Mouse (Mus musculus): ENCODE measurements around the gene Tekt4.

The Tekt4 gene

GRCm38 (mm10) chr17:25432433-25433181 is 21.8 kb upstream of the Tekt4 start:
- DNase-seq (ENCODE audit: low read depth, low spot score): no peak

- no peak for DNase-seq (ENCODE audit: low read depth, low spot score)
These were observed 21.2 kb upstream of the Tekt4 start for GRCm38 (mm10) chr17:25433223-25433616.

- DNase-seq (ENCODE audit: low read depth, low spot score): no peak
These were observed 20.5 kb upstream of the Tekt4 start, which contains the start of gene Cacna1h for GRCm38 (mm10) chr17:25433617-25434606. Gene Cacna1h, minus strand, starts transcription at chr17:25433783.

GRCm38 (mm10) chr17:25441417-25441816 is 13.0 kb upstream of the Tekt4 start:
- no peak for DNase-seq (ENCODE audit: low read depth, low spot score)

- DNase-seq (ENCODE audit: low read depth, low spot score): no peak
These were observed 11.5 kb upstream of the Tekt4 start for GRCm38 (mm10) chr17:25442889-25443288.

GRCm38 (mm10) chr17:25445074-25445473 is 9.3 kb upstream of the Tekt4 start:
- DNase-seq (ENCODE audit: low read depth, low spot score): no peak

- no peak for DNase-seq (ENCODE audit: low read depth, low spot score)
These were observed 8.6 kb upstream of the Tekt4 start for GRCm38 (mm10) chr17:25445841-25446240.

- DNase-seq (ENCODE audit: low read depth, low spot score): no peak
These were observed 6.5 kb upstream of the Tekt4 start for GRCm38 (mm10) chr17:25447865-25448264.

GRCm38 (mm10) chr17:25450329-25450728 is 4.1 kb upstream of the Tekt4 start:
- no peak for DNase-seq (ENCODE audit: low read depth, low spot score)

GRCm38 (mm10) chr17:25452246-25452965 is 2.0 kb upstream of the Tekt4 start:
- DNase-seq (ENCODE audit: low read depth, low spot score): no peak

- no peak for DNase-seq (ENCODE audit: low read depth, low spot score)
These were observed 2.1 kb downstream of the Tekt4 start for GRCm38 (mm10) chr17:25456540-25456939.

GRCm38 (mm10) chr17:25462236-25462875 is 7.9 kb downstream of the Tekt4 start:
- DNase-seq (ENCODE audit: low read depth, low spot score): no peak

- no peak for DNase-seq (ENCODE audit: low read depth, low spot score)
These were observed 9.0 kb downstream of the Tekt4 start for GRCm38 (mm10) chr17:25463326-25463945.

GRCm38 (mm10) chr17:25464091-25464490 is 9.7 kb downstream of the Tekt4 start:
- no peak for DNase-seq (ENCODE audit: low read depth, low spot score)

GRCm38 (mm10) chr17:25466257-25466656 is 11.8 kb downstream of the Tekt4 start:
- DNase-seq (ENCODE audit: low read depth, low spot score): no peak

GRCm38 (mm10) chr17:25467781-25468180 is 13.4 kb downstream of the Tekt4 start:
- DNase-seq (ENCODE audit: low read depth, low spot score): no peak

- no peak for DNase-seq (ENCODE audit: low read depth, low spot score)
These were observed 13.9 kb downstream of the Tekt4 start for GRCm38 (mm10) chr17:25468301-25468700.

GRCm38 (mm10) chr17:25469798-25470197 is 15.4 kb downstream of the Tekt4 start:
- DNase-seq (ENCODE audit: low read depth, low spot score): peak; percentile 39

- no peak for DNase-seq (ENCODE audit: low read depth, low spot score)
These were observed 17.0 kb downstream of the Tekt4 start for GRCm38 (mm10) chr17:25471418-25471817.

GRCm38 (mm10) chr17:25472044-25472443 is 17.6 kb downstream of the Tekt4 start:
- no peak for DNase-seq (ENCODE audit: low read depth, low spot score)
